Mouse (Mus musculus) embryonic facial prominence, embryonic 12.5 days (tissue): ENCODE results near the gene Chac1. TPM values are rescaled to one million over a fixed set of nuclear protein-coding genes. Genes with fewer than 3 reads are reported as not detected.
A peak's percentile ranks its signal among the peaks of the same experiment; 100 is the strongest.

Experiments
- ATAC-seq: fragments of 200-750 bp; cut with Nextera tagmentation; 2 replicates; pipeline ENCODE4 v1.8.0; 2017; ENCODE audit not compliant: insufficient number of reproducible peaks, insufficient read depth, low FRiP score, low TSS enrichment
- H3K27ac ChIP-seq: fragments of 300-500 bp; sonication (generic); 2 replicates; pipeline ENCODE4 v1.5.1; 2016; ENCODE audit warnings: mild to moderate bottlenecking
- H3K27me3 ChIP-seq: fragments of 300-500 bp; sonication (generic); 2 replicates; pipeline ENCODE4 v1.6.1; 2016; ENCODE audit warnings: mild to moderate bottlenecking, moderate library complexity
- H3K36me3 ChIP-seq: fragments of 300-500 bp; sonication (generic); 2 replicates; pipeline ENCODE4 v1.6.1; 2016; ENCODE audit warnings: mild to moderate bottlenecking
- H3K4me1 ChIP-seq: fragments of 300-500 bp; sonication (generic); 2 replicates; pipeline ENCODE4 v1.6.1; 2016
- H3K4me2 ChIP-seq: fragments of 300-500 bp; sonication (generic); replicated peaks from 2 replicates; pipeline ENCODE4 v1.6.1; 2016; ENCODE audit warnings: mild to moderate bottlenecking, moderate library complexity
- H3K4me3 ChIP-seq: fragments of 300-500 bp; sonication (generic); 2 replicates; pipeline ENCODE4 v1.5.1; 2016; ENCODE audit warnings: mild to moderate bottlenecking
- H3K9ac ChIP-seq: fragments of 300-500 bp; sonication (generic); 2 replicates; pipeline ENCODE4 v1.6.1; 2016; ENCODE audit warnings: mild to moderate bottlenecking, moderate library complexity
- H3K9me3 ChIP-seq: fragments of 300-500 bp; sonication (generic); 2 replicates; pipeline ENCODE4 v1.6.1; 2016; ENCODE audit warnings: mild to moderate bottlenecking, moderate library complexity
- WGBS: fragments of 180-500 bp; shearing (Covaris S2); methylation state at CpG from one replicate; pipeline ENCODE4 v1.1.7; 2016; 5-methylcytosine and 5-hydroxymethylcytosine counted together
- polyA plus RNA-seq: library from polyadenylated mRNA; unstranded; fragments of >200 nt; fragmentation: Nextera tagmentation; extraction: Ambion mirVana; gene quantifications from 2 replicates; pipeline ENCODE4 v1.2.1, GENCODE M21; 2016

Gene Chac1
- polyA plus RNA-seq, 1 experiment from 2014 or later = 0.79 TPM

DNA sequence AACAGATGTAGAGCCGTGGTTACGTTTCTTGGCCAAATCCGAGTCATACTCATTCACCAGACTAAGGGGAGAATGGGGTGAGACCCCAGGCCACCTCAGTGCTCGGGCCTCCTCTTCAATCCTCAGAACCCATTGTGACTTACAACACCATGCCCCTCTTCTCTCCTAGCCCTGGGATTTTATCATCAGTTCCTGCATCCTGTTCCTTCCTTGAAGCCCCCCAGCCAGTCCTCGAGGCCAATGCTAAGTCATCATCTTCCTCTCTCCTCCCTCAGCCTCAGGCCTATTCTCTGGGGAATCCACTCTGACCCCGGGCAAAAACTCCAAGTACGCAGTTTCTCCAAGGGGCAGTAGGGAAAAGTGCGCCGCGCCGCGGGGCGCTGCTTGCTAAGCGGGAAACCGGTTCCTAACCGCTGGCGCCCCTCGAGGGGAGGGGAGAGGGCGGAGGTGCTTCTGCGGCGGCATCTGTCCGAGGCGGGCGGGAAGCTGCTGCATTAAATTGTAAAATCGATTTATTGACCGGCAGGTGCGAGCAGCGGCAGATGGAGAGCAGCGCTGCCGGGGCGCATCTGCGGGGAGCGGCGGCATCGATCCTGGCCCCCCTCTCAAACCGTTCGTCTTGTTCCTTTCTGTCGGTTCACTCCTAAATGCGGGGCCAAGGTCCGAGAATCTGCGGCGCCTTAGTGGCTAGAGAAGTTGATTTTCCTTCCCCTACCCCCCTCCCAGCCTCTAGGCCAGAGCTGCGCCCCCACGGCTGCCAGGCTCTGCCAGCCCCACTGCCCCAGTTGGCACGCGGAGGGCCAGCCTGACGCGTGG is 29.1 kb upstream of the Chac1 start:
- peak overlapping the region; percentile 72 for H3K4me2 ChIP-seq
- H3K27ac ChIP-seq = no peak overlapping the region
- ATAC-seq = no peak
- no peaks in the 10 kb centered on the region for H3K36me3 ChIP-seq
- peaks cover 75% of the 10 kb centered on the region for H3K27me3 ChIP-seq
- peak overlapping the region; percentile 45; the same call in 1 of the 2 replicates for H3K9ac ChIP-seq
- H3K4me3 ChIP-seq = peak overlapping the region; percentile 36
- H3K4me1 ChIP-seq = peaks cover 48% of the 10 kb centered on the region
- H3K9me3 ChIP-seq = no peaks in the 10 kb centered on the region
- WGBS = 3% methylated on average over 47 of the region's 48 CpGs

DNA sequence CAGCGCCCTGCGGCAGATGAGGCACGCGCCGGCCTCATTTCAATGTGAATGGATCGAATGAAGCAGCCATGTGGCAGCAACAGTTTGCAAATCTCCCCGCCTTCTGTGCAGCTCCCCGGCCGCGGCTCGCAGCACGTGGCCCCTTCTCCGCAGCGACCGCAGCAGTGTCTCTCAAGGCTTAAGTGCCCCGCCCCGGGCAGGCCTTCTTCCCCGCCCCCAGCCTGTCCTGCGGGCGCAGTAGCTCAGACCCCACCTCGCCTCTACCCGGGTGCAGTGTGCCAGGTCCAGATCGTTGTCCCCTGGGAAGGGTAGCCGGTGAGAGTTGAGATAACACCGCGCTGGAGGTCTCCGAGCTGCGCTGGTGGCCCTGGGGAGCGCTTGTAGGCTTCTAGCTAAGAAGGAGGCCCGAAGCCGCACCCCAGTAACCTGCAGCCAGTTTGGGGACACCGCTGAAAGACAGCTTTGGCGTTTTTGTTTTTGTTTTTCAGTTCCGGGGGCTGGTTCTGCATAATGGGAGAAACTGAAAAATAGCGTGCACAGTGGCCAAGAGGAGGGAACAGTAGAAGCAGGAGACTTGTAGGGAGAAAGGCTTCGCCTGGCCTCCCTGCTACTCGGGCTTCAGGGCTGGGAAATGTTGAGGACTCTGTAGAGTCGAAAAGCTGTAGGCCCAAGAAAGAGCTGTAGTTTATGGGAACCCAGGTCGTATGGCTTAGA is 28.3 kb upstream of the Chac1 start:
- peak overlapping the region; percentile 45 for H3K9ac ChIP-seq
- no peaks in the 10 kb centered on the region for H3K36me3 ChIP-seq
- peaks cover 82% of the 10 kb centered on the region for H3K27me3 ChIP-seq
- H3K4me2 ChIP-seq = peak overlapping the region; percentile 72
- H3K4me3 ChIP-seq = peak overlapping the region; percentile 36
- WGBS = 4% methylated on average over 39 of the region's 39 CpGs
- 0 out of 2 replicates have a peak, but pooled peaks have one; percentile 54 for ATAC-seq
- H3K27ac ChIP-seq = no peak overlapping the region
- H3K4me1 ChIP-seq = peaks cover 51% of the 10 kb centered on the region
- no peaks in the 10 kb centered on the region for H3K9me3 ChIP-seq

DNA sequence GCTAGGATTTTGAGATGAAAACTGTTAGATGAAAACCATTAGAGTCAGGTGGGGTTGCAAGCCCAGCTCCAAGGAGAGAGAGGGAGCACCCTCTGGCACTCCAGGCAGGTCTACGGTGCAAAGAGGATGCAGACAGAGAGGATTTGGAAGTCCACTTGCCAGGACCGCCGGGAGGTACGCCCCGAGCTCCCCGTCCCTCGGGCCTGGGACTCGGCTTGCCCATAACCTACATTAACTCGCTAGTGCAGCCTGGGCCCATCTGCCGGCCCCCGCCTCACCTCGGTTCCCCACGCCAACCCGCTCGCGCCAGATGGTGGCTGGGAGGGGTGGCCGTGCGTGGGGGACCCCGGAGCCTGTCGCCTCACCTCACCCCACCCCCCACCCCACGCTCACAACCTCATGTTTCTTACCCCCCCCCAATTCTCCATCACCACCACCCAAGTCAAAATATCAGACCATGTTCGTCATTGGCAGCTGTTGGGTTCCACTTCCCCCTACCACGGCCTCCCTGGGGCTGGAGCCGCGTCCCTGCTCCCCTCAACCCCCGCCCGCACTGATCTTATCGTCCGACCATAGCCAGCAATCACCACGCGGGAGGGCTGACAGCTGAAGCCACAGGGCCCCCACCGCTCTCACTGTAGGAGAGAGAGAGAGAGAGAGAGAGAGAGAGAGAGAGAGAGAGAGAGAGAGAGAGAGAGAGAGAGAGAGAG is 27.0 kb upstream of the Chac1 start:
- H3K36me3 ChIP-seq = no peaks in the 10 kb centered on the region
- WGBS = 3% methylated on average over 32 of the region's 32 CpGs
- H3K27ac ChIP-seq = no peak overlapping the region
- peak overlapping the region; percentile 44 for H3K4me3 ChIP-seq
- H3K27me3 ChIP-seq = peaks cover 90% of the 10 kb centered on the region
- peaks cover 51% of the 10 kb centered on the region for H3K4me1 ChIP-seq
- ATAC-seq = no peak
- H3K9ac ChIP-seq = no peak overlapping the region
- peak overlapping the region; percentile 83 for H3K4me2 ChIP-seq
- H3K9me3 ChIP-seq = no peaks in the 10 kb centered on the region

DNA sequence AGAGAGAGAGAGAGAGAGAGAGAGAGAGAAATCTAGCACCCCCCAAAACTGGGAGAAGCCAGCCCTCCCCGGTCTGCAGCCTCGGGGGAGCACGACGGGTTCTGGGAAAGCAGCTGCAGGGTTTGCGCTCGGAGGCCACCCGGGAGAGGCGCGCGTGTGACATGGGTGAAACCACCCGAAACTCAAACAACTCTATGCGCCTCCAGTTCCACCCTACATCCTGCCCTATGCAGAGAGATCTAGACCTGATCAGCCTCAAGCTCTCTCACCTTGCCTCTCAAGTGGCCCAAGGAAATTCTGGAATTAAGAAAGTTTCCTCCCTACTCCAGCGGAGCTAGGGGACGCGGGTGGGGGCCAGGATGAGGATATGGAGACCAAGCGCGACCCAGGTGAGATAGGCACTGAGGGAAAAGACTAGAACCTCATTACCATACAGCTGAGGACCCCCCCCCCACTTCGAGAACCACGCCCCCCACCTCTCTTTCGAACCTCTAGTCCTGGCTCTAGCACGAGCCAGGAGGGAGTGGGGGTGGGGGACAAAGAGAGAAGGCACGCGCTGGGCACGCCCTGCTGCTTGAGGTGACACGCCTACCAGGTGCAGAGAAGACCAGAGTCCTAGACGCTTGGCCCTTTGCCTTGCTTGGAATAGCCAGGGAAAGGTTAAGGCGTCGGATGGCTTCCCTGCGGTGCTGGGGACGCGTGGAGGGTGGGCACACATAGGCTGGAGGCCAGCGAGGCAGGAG is 26.3 kb upstream of the Chac1 start:
- no peak for ATAC-seq
- Histone ChIP-seq H3K4me2 (peak overlapping the region; percentile 83), H3K27me3 (peaks cover 98% of the 10 kb centered on the region), H3K27ac (no peak overlapping the region), H3K36me3 (no peaks in the 10 kb centered on the region), H3K4me1 (peaks cover 51% of the 10 kb centered on the region), H3K4me3 (peak overlapping the region; percentile 44), H3K9ac (peak overlapping the region; percentile 24; the same call in 1 of the 2 replicates), H3K9me3 (no peaks in the 10 kb centered on the region)
- WGBS = under 1% methylated on average over 32 of the region's 32 CpGs

DNA sequence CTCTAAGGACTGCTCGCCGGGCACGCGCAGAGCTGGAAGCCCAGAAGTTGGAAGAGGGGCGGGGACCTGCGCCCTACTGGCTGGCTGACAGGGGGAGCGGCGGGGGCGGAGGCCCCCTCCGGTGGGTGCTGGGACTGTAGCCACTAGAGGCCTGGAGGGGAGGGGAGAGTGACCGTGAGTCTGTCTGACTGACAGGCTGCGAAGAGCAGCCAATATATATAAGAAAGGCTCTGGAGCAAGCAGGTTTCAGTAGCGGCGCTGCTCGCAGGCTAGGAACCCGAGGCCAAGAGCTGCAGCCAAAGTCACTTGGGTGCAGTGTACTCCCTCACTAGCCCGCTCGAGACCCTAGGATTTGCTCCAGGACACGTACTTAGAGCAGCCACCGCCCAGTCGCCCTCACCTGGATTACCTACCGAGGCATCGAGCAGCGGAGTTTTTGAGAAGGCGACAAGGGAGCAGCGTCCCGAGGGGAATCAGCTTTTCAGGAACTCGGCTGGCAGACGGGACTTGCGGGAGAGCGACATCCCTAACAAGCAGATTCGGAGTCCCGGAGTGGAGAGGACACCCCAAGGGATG is 25.4 kb upstream of the Chac1 start, which contains the start of gene Dll4:
Gene Dll4 (plus strand): TSS at position 217 of the 576 bp plus-strand sequence.
- no peak for ATAC-seq
- Histone ChIP-seq H3K9ac (peak within 1 kb of the TSS; percentile 54), H3K27ac (0 out of 2 replicates have a peak within 1 kb of the TSS, but pooled peaks have one; percentile 4), H3K4me2 (peak within 1 kb of the TSS; percentile 83), H3K27me3 (peaks cover 98% of the 10 kb centered on the region), H3K4me3 (peak within 1 kb of the TSS; percentile 44), H3K4me1 (peaks cover 51% of the 10 kb centered on the region), H3K9me3 (no peaks in the 10 kb centered on the region), H3K36me3 (no peaks in the 10 kb centered on the region)
- WGBS = under 1% methylated on average over 33 of the region's 33 CpGs

DNA sequence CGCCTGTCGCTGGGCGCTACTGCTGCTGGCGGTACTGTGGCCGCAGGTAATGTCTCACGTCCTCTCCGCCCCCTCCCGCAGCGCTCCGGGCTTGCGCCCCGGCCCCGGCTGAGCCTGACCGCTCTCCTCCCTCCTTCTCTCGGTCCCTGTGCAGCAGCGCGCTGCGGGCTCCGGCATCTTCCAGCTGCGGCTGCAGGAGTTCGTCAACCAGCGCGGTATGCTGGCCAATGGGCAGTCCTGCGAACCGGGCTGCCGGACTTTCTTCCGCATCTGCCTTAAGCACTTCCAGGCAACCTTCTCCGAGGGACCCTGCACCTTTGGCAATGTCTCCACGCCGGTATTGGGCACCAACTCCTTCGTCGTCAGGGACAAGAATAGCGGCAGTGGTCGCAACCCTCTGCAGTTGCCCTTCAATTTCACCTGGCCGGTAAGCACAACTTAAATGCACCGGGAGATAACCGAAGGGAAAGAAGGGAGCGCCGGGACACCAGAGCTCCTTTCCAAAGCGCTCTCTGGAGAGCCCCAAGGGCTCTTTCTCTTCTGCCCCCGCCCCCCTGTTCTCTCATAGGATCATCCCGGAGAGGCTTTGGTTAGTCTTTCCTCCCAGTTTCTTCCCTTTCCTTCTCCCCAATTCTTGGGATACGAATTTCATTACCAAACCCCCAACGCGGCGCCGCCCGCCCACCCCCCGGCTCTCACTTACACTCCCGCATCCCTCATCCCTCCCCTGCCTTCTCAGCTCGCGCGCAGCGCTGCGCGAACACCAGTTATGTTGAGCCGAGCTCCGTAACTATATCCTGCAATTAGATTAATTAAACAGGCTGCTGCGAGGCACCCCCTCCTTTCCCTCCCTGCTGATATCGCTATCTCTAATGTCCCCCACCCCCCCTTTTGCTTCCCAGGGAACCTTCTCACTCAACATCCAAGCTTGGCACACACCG is 24.6 kb upstream of the Chac1 start:
- Histone ChIP-seq H3K4me3 (peak overlapping the region; percentile 44), H3K27me3 (peaks cover 98% of the 10 kb centered on the region), H3K9me3 (no peaks in the 10 kb centered on the region), H3K9ac (peak overlapping the region; percentile 54), H3K4me2 (peak overlapping the region; percentile 83), H3K4me1 (peaks cover 51% of the 10 kb centered on the region), H3K27ac (0 out of 2 replicates have a peak overlapping the region, but pooled peaks have one; percentile 4), H3K36me3 (no peaks in the 10 kb centered on the region)
- ATAC-seq = no peak
- WGBS = under 1% methylated on average over 58 of the region's 61 CpGs

DNA sequence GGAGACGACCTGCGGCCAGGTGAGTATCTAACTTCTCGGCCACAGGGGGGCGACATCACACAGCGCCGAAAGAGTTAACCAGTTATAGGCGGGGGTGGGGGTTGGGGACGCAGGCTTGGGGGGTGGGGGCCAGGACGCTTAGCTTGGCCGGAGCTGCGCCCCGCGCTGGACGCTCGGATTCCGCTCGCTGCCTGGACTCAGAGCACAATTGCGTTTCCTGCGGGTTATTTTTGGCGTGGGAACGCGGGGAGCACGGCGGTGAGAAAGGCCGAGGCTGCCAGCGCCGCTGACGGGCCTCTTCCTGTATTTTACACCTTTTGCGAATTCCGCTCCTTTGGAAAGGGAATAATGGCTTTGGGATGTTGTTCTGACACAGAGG is 23.9 kb upstream of the Chac1 start:
- Histone ChIP-seq H3K27me3 (peaks cover 98% of the 10 kb centered on the region), H3K4me3 (peak overlapping the region; percentile 44), H3K4me1 (peaks cover 45% of the 10 kb centered on the region), H3K9me3 (no peaks in the 10 kb centered on the region), H3K27ac (no peak overlapping the region), H3K4me2 (peak overlapping the region; percentile 83), H3K9ac (peak overlapping the region; percentile 54; the same call in 1 of the 2 replicates), H3K36me3 (no peaks in the 10 kb centered on the region)
- no peak for ATAC-seq
- under 1% methylated on average over 30 of the region's 30 CpGs for WGBS

DNA sequence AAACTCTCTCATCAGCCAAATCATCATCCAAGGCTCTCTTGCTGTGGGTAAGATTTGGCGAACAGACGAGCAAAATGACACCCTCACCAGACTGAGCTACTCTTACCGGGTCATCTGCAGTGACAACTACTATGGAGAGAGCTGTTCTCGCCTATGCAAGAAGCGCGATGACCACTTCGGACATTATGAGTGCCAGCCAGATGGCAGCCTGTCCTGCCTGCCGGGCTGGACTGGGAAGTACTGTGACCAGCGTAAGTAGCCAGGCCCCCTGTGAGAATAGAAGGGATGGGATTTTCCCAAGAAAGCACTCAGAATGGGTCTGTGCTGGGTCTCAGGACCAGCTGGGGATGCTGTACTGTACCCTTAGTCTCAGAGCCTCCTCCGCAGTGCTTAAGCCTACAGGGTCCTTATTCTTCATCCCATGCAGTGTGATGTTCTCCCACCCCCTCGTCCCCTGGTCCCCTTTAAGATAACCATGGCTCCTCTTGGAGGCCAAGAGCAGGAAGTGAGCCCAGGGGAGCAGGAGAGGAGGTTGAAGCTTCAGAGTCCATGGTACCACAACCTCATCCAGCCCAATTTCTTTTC is 23.0 kb upstream of the Chac1 start:
- peaks cover 36% of the 10 kb centered on the region for H3K4me1 ChIP-seq
- H3K4me2 ChIP-seq = 0 out of 2 replicates have a peak overlapping the region, but pooled peaks have one; percentile 3
- ATAC-seq = no peak
- H3K4me3 ChIP-seq = peak overlapping the region; percentile 44
- WGBS = 13% methylated on average over 11 of the region's 11 CpGs
- peaks cover 91% of the 10 kb centered on the region for H3K27me3 ChIP-seq
- H3K27ac ChIP-seq = 0 out of 2 replicates have a peak overlapping the region, but pooled peaks have one; percentile 6
- no peaks in the 10 kb centered on the region for H3K9me3 ChIP-seq
- no peak overlapping the region for H3K9ac ChIP-seq
- H3K36me3 ChIP-seq = no peaks in the 10 kb centered on the region

DNA sequence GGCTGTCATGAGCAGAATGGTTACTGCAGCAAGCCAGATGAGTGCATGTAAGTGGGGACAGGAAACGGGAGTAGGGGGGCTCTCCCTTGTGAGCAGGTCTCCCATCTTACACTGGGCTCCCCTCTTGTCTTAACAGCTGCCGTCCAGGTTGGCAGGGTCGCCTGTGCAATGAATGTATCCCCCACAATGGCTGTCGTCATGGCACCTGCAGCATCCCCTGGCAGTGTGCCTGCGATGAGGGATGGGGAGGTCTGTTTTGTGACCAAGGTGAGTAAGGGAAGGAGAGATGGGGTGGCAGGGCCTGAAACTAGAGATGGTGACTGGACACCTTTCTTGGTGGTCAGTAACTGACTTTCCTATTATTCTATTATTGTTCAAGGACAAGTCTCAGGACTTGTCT is 22.5 kb upstream of the Chac1 start:
- WGBS = 31% methylated on average over 5 of the region's 5 CpGs
- Histone ChIP-seq H3K36me3 (no peaks in the 10 kb centered on the region), H3K4me2 (0 out of 2 replicates have a peak overlapping the region, but pooled peaks have one; percentile 3), H3K9ac (no peak overlapping the region; the same call in 1 of the 2 replicates), H3K27me3 (peaks cover 86% of the 10 kb centered on the region), H3K9me3 (no peaks in the 10 kb centered on the region), H3K4me3 (peak overlapping the region; percentile 44), H3K4me1 (peaks cover 35% of the 10 kb centered on the region), H3K27ac (no peak overlapping the region)
- no peak for ATAC-seq
